ENCODE assay signal across 9 mouse cellular contexts in genomic region chr2:167331432-167331921, GRCm38 (mm10). TPM values are rescaled to one million over a fixed set of nuclear protein-coding genes. Genes with fewer than 3 reads are reported as not detected.
A peak's percentile ranks its signal among the peaks of the same experiment; 100 is the strongest.
DNase-seq lines count a peak whose midpoint lies in the region; ATAC-seq and TF ChIP-seq lines count a peak whose summit lies in the region.
"Had no signal": no experiment of that assay in that cellular context is flagged by ENCODE, and none has a peak within 500 bp of the region (broad histone marks: within the 10 kb centered on the region; RNA-seq: fewer than 3 reads in every experiment).

No protein-coding gene starts in this region.

- TF ChIP-seq CTCF in kidney, adult 2 months (conservative IDR thresholded peaks at IDR 0.05; ENCODE audit: insufficient read depth, insufficient read length, low read depth, low read length), result no peak
- no peak for TF ChIP-seq CTCF in Patski (IDR thresholded peaks at IDR 0.05)

- H3K9ac ChIP-seq in limb, embryonic 13.5 days, result peak overlapping the region; percentile 31; the same call in 1 of the 2 replicates
- H3K9ac ChIP-seq: liver, embryonic 13.5 days had no signal

- ATAC-seq in Patski, result no peak
- ATAC-seq in limb, embryonic 13.5 days (ENCODE audit: low FRiP score, low read depth), result no peak

- H3K36me3 ChIP-seq in kidney, adult 2 months (ENCODE audit: control insufficient read depth, insufficient read depth, low read length), result no peaks in the 10 kb centered on the region
- no peaks in the 10 kb centered on the region for H3K36me3 ChIP-seq in limb, embryonic 13.5 days
- H3K36me3 ChIP-seq: liver, embryonic 13.5 days had no signal

- CTCF ChIA-PET in Patski (lab: Charles Lee), result interaction anchor here (0.8 to 0.9 kb wide), 2 partner anchors 11 to 16 kb away, joined by 3 read pairs; no protein-coding TSS in a partner anchor

- POLR2A ChIA-PET in Patski (lab: Charles Lee), result no interaction called here

- DNase-seq in kidney, adult 2 months, result peak; percentile 63
- no peak for DNase-seq in kidney, postnatal 36 days
- DNase-seq in Patski (ENCODE audit: low read depth, low spot score), result peak; percentile 82
- peak; percentile 34 to 53 for DNase-seq in cerebellum, postnatal 36 days
- DNase-seq in spleen, postnatal 10 days (ENCODE audit: low spot score in 2 of 2), result no peak
- no peak for DNase-seq in ovary, postnatal 14 days (ENCODE audit: low spot score)
- no peak for DNase-seq in layer of hippocampus, adult 9-10 months (ENCODE audit: low spot score)
- DNase-seq: liver, embryonic 13.5 days had no signal

- TF ChIP-seq POLR2A in kidney, adult 2 months (IDR thresholded peaks at IDR 0.05; ENCODE audit: low read depth, low read length), result no peak

- H3K4me2 ChIP-seq in limb, embryonic 13.5 days (replicated peaks), result 0 out of 2 replicates have a peak overlapping the region, but pooled peaks have one; percentile 2
- H3K4me2 ChIP-seq: liver, embryonic 13.5 days had no signal

- peaks cover 27% of the 10 kb centered on the region; the same call in 1 of the 2 replicates for H3K4me1 ChIP-seq in kidney, adult 2 months (ENCODE audit: control insufficient read depth, insufficient read depth, low read length)
- H3K4me1 ChIP-seq in limb, embryonic 13.5 days, result peaks cover 35% of the 10 kb centered on the region

- H3K27me3 ChIP-seq in kidney, adult 2 months (replicated peaks; ENCODE audit: control insufficient read depth, insufficient read depth, low read length), result no peaks in the 10 kb centered on the region
- H3K27me3 ChIP-seq in Patski, result no peaks in the 10 kb centered on the region
- H3K27me3 ChIP-seq in limb, embryonic 13.5 days, result no peaks in the 10 kb centered on the region
- H3K27me3 ChIP-seq: liver, embryonic 13.5 days had no signal

- no peaks in the 10 kb centered on the region for H3K9me3 ChIP-seq in limb, embryonic 13.5 days
- H3K9me3 ChIP-seq: liver, embryonic 13.5 days had no signal

- H3K27ac ChIP-seq in kidney, adult 2 months (ENCODE audit: insufficient read depth, low read depth, low read length), result no peak overlapping the region
- 0 out of 2 replicates have a peak overlapping the region, but pooled peaks have one; percentile 44 for H3K27ac ChIP-seq in limb, embryonic 13.5 days

- 8% methylated on average over 5 of the region's 5 CpGs for WGBS in kidney, adult 2 months
- 19% methylated on average over 5 of the region's 5 CpGs for WGBS in limb, embryonic 13.5 days

- in situ Hi-C loops in Patski (cut with MboI; ENCODE audit: low pct_unique_long_range_greater_than_20kb), result no loop called here

- no peak overlapping the region for H3K4me3 ChIP-seq in kidney, adult 2 months (ENCODE audit: insufficient read depth, low read depth, low read length)
- no peak overlapping the region for H3K4me3 ChIP-seq in limb, embryonic 13.5 days
- H3K4me3 ChIP-seq: liver, embryonic 13.5 days had no signal

RNA-seq across cellular contexts. Expression of gene B4galt5, which starts 17.5 kb away (rescaled TPM):
- polyA plus RNA-seq in kidney, adult 2 months (2012; rRNA removed), result 51.5 and 54.2 TPM in 2 replicates
- polyA plus RNA-seq in Patski (2021), result 58.7 TPM
- 10.1 and 13.9 TPM in 2 replicates for polyA plus RNA-seq in limb, embryonic 13.5 days (2015; fragmentation: Nextera tagmentation; extraction: Ambion mirVana)

Comparison
In these comparisons a context has a peak if more than half of its experiments do, and no peak if none do; other contexts are left out.
1. DNase-seq: peak in kidney, adult 2 months (single experiment), Patski (single experiment) and cerebellum, postnatal 36 days (2 of 2); none in kidney, postnatal 36 days (0 of 2), spleen, postnatal 10 days (0 of 2), ovary, postnatal 14 days (single experiment) and layer of hippocampus, adult 9-10 months (single experiment).